Mouse (Mus musculus): ENCODE data around the gene Tomm7.
"Not testable (repeated sequence)": the region's sequence is repeated elsewhere in the genome, so short reads cannot be mapped to it uniquely, and the experiment has no call there.

Gene Tomm7

GRCm38 (mm10) chr5:23851160-23851555, 7.2 kb upstream of the Tomm7 start:
- DNase-seq (ENCODE audit: low spot score in 2 of 2): not testable (repeated sequence)

DNA sequence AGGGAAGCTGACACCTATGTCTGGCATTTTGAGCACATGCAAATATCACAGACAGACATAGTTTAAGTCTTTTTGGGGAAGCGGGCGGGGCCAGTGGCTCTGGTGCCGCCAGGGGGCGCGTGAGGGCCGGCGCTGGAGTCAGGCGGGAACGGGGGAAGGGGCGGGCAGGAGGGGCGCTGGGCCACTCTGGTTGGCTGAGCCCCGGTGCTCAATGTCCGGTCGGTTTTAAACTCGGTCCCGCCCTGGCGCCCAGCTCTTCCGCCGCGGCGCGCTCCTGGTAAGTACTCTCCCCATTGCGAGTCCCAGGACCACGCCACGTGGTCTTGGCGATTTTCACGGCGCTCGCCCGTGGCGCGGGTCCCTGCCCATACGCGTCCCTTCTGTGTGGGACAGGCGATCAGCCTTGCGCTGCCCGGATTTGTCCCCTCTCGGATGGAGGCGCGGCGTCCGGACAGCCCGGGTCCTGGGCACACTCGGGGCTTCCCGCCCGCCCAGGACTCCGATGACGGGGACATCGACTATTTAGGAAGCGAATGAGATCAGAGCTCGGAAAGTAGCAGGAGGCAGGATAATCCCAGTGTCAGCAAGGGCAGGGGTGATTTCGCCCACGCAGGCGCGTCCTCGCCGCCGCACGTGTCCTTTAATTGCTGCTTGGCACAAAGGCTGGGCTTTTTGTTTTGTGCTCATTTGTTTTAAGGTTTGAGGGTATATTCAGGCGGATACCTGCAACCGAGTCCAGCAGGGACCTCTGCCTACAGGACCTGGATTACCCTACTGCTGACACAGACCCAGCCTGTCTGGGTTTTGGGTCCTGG, 6.6 kb upstream of the Tomm7 start:
- DNase-seq (ENCODE audit: low spot score in 2 of 2): peak; percentile 72 to 87

GRCm38 (mm10) chr5:23845141-23845540, 1.2 kb upstream of the Tomm7 start:
- DNase-seq (ENCODE audit: low spot score in 2 of 2): no peak

GRCm38 (mm10) chr5:23844531-23844841, 525 bp upstream of the Tomm7 start:
- no peak for DNase-seq (ENCODE audit: low spot score in 2 of 2)

DNA sequence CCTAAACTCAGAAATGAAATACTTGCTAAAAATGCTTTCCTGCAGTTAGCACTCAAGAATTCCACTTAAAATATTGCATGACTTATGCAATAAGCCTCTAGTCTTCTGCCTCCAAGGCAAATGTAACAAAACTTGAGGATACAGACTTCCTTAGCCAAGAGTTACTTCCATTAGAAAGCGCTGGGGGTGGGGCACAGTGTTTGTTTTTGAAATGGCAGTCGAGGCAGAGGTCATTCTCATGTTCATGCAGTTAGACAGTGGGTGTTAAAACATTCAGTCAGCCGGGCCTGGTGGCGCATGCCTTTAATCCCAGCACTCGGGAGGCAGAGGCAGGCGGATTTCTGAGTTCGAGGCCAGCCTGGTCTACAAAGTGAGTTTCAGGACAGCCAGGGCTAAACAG, 5.8 kb downstream of the Tomm7 start:
- DNase-seq (ENCODE audit: low spot score in 2 of 2): no peak

DNA sequence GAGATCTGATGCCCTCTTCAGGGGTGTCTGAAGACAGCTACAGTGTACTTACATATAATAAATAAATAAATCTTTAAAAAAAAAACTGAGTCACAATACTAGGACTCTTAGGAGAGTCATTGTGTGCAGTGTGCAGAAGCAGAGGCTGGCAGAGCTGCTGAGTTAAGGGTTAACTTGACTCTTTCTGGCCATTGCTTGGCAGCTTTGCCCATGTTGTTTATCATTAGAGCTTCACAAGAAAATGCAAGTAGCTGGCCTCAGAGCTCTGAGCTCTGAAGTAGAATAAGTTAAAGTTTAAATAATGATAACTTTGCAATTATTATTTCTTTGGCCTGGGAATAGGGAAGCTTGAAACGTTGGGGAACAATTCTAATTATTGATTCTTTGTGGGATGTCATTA, 8.3 kb downstream of the Tomm7 start:
- not testable (repeated sequence) for DNase-seq (ENCODE audit: low spot score in 2 of 2)

DNA sequence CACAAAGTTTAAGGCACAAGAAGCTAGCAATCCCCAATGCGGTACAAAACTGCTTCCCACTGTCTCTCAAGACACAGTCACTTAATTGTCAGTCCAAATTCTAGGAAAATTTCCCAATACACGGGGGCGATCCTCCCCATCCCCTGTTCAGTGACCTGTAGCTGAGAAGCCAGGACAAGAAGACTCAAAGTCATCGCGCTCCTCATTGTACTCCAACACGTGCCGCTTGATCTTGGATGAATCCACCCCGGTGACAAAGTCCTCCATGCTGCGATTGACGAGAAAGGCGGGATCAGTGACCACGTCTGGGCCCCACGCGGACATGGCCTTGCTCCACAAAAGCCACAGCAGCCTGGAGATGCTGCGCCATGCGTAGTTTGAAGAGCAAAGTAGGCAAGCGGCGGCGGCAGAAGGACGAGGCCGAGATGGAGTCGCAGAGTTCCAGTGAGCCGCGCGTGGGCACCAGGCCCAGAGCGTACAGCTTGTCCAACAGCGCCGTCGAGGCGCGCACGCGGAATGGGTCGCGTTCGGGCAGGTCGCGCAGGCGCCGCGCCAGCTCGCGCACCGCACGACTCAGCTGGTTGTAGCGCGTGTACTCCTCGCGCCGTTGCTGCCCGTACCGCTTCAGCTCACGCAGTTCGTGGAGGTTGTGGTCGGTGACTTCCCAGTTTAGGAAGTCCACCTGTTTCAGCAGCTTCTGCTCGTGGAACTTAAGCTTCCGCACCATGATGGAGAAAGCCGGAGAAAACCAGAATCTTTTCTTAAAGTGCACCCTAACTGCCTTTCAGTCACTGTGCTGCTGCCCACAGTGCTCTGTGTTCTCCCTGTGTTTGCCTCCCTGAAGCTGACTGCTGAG, 12.8 kb downstream of the Tomm7 start:
- peak in 1 of 2 experiments; percentile 20 for DNase-seq (ENCODE audit: low spot score in 2 of 2)

DNA sequence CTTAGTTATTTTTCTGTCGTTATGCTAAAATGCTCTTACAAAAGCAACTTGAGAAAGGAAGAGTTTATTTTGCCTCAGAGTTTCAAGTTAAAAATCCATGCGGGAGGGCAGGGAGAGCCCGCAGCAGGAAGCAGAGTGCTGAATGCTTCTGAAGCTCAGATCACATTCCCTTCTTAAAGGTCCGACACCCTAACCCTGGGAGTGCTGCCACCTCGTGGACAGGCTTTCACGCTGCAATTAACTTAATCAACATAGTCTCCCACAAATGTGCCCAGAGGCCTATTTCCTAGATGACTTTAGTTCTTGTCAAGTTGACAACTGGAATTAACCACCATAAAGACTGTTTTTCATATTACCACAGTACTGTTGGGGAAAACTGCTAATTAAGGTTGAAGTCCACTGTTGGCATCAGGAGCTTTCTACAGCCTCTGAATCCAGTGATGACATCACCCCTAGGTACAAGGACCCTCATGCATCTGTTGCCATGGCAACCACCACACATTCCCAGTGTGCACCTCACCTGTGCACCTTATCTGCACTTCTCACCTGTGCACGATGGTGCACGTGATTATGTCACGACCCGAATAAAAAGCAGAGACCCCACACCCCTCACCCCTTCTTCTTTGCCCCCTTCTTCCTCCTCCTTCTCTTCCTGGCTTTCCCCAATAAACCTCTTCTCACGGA, 17.5 kb downstream of the Tomm7 start:
- DNase-seq (ENCODE audit: low spot score in 2 of 2): peak in 1 of 2 experiments; percentile 28

DNA sequence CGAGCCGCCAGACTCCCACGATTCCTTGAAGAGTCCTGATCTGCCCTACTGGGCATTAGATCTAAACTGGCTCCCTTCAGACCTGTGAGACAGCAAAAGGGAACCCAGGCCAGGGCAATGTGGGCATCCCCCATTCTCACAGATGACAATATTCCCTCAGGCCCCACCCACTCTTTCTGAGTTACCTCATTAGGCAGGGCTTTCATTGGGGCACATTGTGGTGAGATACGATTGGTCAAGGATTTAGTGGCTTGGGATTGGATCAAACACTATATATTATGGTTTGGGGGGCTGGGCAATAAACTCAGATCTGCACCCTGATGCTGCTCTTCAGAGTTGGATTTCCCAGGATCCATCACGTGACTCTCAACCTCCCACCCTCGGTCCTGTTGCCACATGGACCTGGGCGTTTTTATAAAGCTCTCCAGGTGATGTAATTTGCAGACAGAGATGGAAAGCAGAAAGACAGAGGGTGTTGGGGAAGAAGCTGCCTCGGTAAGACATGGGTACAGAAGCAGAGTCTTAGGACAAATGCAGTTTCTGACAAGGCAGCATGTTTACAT, 19.7 kb downstream of the Tomm7 start:
- no peak for DNase-seq (ENCODE audit: low spot score in 2 of 2)

- DNase-seq (ENCODE audit: low spot score in 2 of 2): no peak
These were observed 21.7 kb downstream of the Tomm7 start for GRCm38 (mm10) chr5:23822306-23822705.

GRCm38 (mm10) chr5:23816681-23817080, 27.3 kb downstream of the Tomm7 start:
- no peak for DNase-seq (ENCODE audit: low spot score in 2 of 2)

DNA sequence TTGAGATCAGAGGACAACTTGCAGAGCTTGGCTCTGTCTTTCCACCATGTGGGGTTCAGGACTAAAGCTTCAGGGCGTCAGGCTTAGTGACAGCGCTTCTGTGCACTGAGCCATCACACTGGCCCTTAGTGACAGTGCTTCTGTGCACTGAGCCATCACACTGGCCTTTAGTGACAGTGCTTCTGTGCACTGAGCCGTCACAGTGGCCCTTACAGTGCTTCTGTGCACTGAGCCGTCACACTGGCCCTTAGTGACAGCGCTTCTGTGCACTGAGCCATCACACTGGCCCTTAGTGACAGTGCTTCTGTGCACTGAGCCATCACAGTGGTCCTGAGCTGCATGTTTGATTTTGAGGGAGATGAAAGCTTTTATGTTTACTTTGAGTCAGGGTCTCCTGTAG, 29.1 kb downstream of the Tomm7 start:
- DNase-seq (ENCODE audit: low spot score in 2 of 2): no peak

DNA sequence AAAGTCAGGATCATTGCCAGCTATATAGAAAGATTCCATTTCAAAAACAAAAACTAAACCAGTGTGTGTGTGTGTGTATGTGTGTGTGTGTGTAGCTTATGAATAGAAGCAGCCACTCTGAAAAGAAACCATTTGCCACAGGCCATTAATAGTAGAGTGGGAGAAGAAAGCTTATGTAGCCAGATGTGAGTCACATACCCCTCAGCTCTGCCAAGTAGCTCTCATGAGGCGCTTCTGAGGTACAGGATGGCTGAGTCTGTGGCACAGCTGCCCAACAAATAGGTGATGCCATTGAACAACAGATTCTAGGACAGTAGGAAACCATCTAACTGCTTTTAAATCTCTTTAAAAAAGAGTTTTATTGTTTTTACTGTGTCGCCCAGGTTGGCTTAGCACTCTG, 51.2 kb downstream of the Tomm7 start:
- DNase-seq (ENCODE audit: low spot score in 2 of 2): no peak

DNA sequence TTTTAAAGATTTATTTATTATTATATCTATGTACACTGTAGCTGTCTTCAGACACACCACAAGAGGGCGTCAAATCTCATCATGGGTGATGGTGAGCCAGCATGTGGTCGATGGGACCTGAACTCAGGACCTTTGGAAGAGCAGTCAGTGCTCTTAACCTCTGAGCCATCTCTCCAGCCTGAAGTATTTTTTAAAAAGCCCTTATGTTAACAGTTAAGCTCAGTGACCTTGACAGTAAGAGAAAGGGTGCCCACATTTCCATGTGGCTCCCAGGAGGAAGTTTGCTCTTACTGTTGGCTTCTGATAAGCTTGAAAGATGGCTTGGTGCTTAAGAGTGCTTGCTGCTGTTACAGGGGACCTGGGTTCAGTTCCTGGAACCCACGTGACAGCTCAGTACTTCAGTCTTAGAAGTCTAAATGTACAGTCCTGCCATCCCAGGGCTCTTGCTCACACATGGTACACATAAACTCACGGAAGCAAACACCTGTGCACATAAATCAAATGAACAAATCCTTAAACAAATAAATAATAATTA, 54.8 kb downstream of the Tomm7 start:
- no peak for DNase-seq (ENCODE audit: low spot score in 2 of 2)

All from frontal cortex, postnatal 14 days (tissue).